10 mouse cellular contexts compared by ENCODE assay signal in genomic region chr13:50958051-50958883, GRCm38 (mm10).
DNase-seq lines count a peak whose midpoint lies in the region; ATAC-seq and TF ChIP-seq lines count a peak whose summit lies in the region.
"Had no signal": no experiment of that assay in that cellular context is flagged by ENCODE, and none has a peak within 500 bp of the region (broad histone marks: within the 10 kb centered on the region; RNA-seq: fewer than 3 reads in every experiment).

No protein-coding gene starts in this region.

- H3K27me3 ChIP-seq in lung, embryonic 15.5 days, result no peaks in the 10 kb centered on the region
- H3K27me3 ChIP-seq in intestine, postnatal 0 days (replicated peaks; ENCODE audit: control insufficient read depth, insufficient read depth, low read length), result no peaks in the 10 kb centered on the region
- H3K27me3 ChIP-seq in stomach, embryonic 15.5 days (replicated peaks), result no peaks in the 10 kb centered on the region
- H3K27me3 ChIP-seq in forebrain, embryonic 12.5 days, result no peaks in the 10 kb centered on the region
- H3K27me3 ChIP-seq: midbrain, embryonic 12.5 days had no signal

- no peaks in the 10 kb centered on the region for H3K36me3 ChIP-seq in lung, embryonic 15.5 days
- H3K36me3 ChIP-seq in intestine, postnatal 0 days (ENCODE audit: control insufficient read depth, insufficient read depth), result no peaks in the 10 kb centered on the region
- no peaks in the 10 kb centered on the region for H3K36me3 ChIP-seq in stomach, embryonic 15.5 days
- no peaks in the 10 kb centered on the region for H3K36me3 ChIP-seq in forebrain, embryonic 12.5 days (replicated peaks)
- H3K36me3 ChIP-seq: midbrain, embryonic 12.5 days had no signal

- H3K4me3 ChIP-seq in lung, embryonic 15.5 days, result no peak overlapping the region
- H3K4me3 ChIP-seq in intestine, postnatal 0 days (ENCODE audit: low read depth, low read length), result peak overlapping the region; percentile 22
- peak overlapping the region; percentile 19 for H3K4me3 ChIP-seq in stomach, embryonic 15.5 days (replicated peaks)
- no peak overlapping the region for H3K4me3 ChIP-seq in forebrain, embryonic 12.5 days (replicated peaks)
- H3K4me3 ChIP-seq: midbrain, embryonic 12.5 days had no signal

- no peak for TF ChIP-seq CTCF in intestine, postnatal 0 days (IDR thresholded peaks at IDR 0.05; ENCODE audit: low read depth)

- DNase-seq in lung, postnatal 25 days (ENCODE audit: low spot score), result no peak
- peak; percentile 51 for DNase-seq in adrenal gland, adult 8-10 months
- DNase-seq in urinary bladder, postnatal 10 days (ENCODE audit: low spot score), result no peak

- H3K9ac ChIP-seq in lung, embryonic 15.5 days, result no peak overlapping the region
- H3K9ac ChIP-seq in intestine, postnatal 0 days (ENCODE audit: low read depth, low read length), result no peak overlapping the region
- H3K9ac ChIP-seq in stomach, embryonic 15.5 days, result no peak overlapping the region
- H3K9ac ChIP-seq in forebrain, embryonic 12.5 days, result no peak overlapping the region
- H3K9ac ChIP-seq: midbrain, embryonic 12.5 days had no signal

- ATAC-seq in lung, embryonic 15.5 days (ENCODE audit: borderline replicate concordance, extremely low read depth, low FRiP score, low TSS enrichment), result no peak
- peak; percentile 68 for ATAC-seq in intestine, postnatal 0 days
- ATAC-seq in stomach, embryonic 15.5 days (ENCODE audit: insufficient read depth, low FRiP score, low read depth), result no peak
- ATAC-seq in erythroblast, adult 5-6 weeks (replicated peaks; ENCODE audit: low FRiP score, poor library complexity, severe bottlenecking), result no peak
- ATAC-seq in forebrain, embryonic 12.5 days (ENCODE audit: low FRiP score), result no peak
- ATAC-seq: forebrain, embryonic 14.5 days had no signal

- no peaks in the 10 kb centered on the region for H3K9me3 ChIP-seq in lung, embryonic 15.5 days
- H3K9me3 ChIP-seq in intestine, postnatal 0 days (ENCODE audit: control insufficient read depth), result no peaks in the 10 kb centered on the region
- H3K9me3 ChIP-seq in stomach, embryonic 15.5 days, result no peaks in the 10 kb centered on the region
- H3K9me3 ChIP-seq in forebrain, embryonic 12.5 days, result no peaks in the 10 kb centered on the region
- H3K9me3 ChIP-seq: midbrain, embryonic 12.5 days had no signal

- H3K27ac ChIP-seq in lung, embryonic 15.5 days, result no peak overlapping the region
- no peak overlapping the region for H3K27ac ChIP-seq in intestine, postnatal 0 days (ENCODE audit: low read depth, low read length)
- no peak overlapping the region for H3K27ac ChIP-seq in stomach, embryonic 15.5 days
- no peak overlapping the region for H3K27ac ChIP-seq in forebrain, embryonic 12.5 days
- H3K27ac ChIP-seq: midbrain, embryonic 12.5 days had no signal

- H3K4me1 ChIP-seq in lung, embryonic 15.5 days, result no peaks in the 10 kb centered on the region
- no peaks in the 10 kb centered on the region for H3K4me1 ChIP-seq in intestine, postnatal 0 days (replicated peaks; ENCODE audit: control insufficient read depth, insufficient read depth, low read length)
- no peaks in the 10 kb centered on the region for H3K4me1 ChIP-seq in stomach, embryonic 15.5 days
- H3K4me1 ChIP-seq in forebrain, embryonic 12.5 days, result no peaks in the 10 kb centered on the region
- H3K4me1 ChIP-seq: midbrain, embryonic 12.5 days had no signal

- WGBS in lung, embryonic 15.5 days, result 40% methylated on average over 20 of the region's 20 CpGs
- 20% methylated on average over 20 of the region's 20 CpGs for WGBS in intestine, postnatal 0 days
- WGBS in stomach, embryonic 15.5 days, result 34% methylated on average over 20 of the region's 20 CpGs
- WGBS in forebrain, embryonic 12.5 days, result 74% methylated on average over 20 of the region's 20 CpGs

- peak overlapping the region; percentile 23 for H3K4me2 ChIP-seq in lung, embryonic 15.5 days
- peak overlapping the region; percentile 63 for H3K4me2 ChIP-seq in intestine, postnatal 0 days (replicated peaks; ENCODE audit: low read depth)
- peak overlapping the region; percentile 42 for H3K4me2 ChIP-seq in stomach, embryonic 15.5 days
- no peak overlapping the region for H3K4me2 ChIP-seq in forebrain, embryonic 12.5 days
- H3K4me2 ChIP-seq: midbrain, embryonic 12.5 days had no signal

Comparison
In these comparisons a context has a peak if more than half of its experiments do, and no peak if none do; other contexts are left out.
1. H3K4me3 ChIP-seq: peak in intestine, postnatal 0 days (single experiment) and stomach, embryonic 15.5 days (single experiment); none in lung, embryonic 15.5 days (single experiment) and forebrain, embryonic 12.5 days (single experiment).